Mouse (Mus musculus) MEL (cell line): ENCODE measurements around the gene Git1. TPM values are rescaled to one million over a fixed set of nuclear protein-coding genes. Genes with fewer than 3 reads are reported as not detected.

Experiments
- DNase-seq: peaks from one replicate; pipeline ENCODE4 v3.0.0; 2011; ENCODE audit warnings: low read depth, low spot score
- H3K27ac ChIP-seq: 2 replicates; pipeline ENCODE4 v1.5.1; 2012; ENCODE audit warnings: low read depth, mild to moderate bottlenecking, control low read depth, low read length, moderate library complexity; ENCODE audit not compliant: control insufficient read depth
- H3K27me3 ChIP-seq, 2 experiments: fragments of 150-350 bp in 1 of 2; sonication (generic) in 1 of 2; 2 replicates each; pipeline ENCODE4 v1.6.1; 2012; ENCODE audit warnings: low read length in 2 of 2, mild to moderate bottlenecking in 2 of 2, improper control_type of control experiment in 1 of 2, moderate library complexity in 1 of 2; ENCODE audit not compliant: insufficient read depth in 2 of 2, control insufficient read depth in 1 of 2
- H3K36me3 ChIP-seq, 2 experiments: 2 replicates each; pipeline ENCODE4 v1.6.1; 2012 to 2014; ENCODE audit warnings: low read length in 2 of 2, improper control_type of control experiment in 1 of 2, inconsistent platforms in 1 of 2, mild to moderate bottlenecking in 1 of 2; ENCODE audit not compliant: insufficient read depth in 2 of 2, control insufficient read depth in 1 of 2
- H3K4me1 ChIP-seq, 2 experiments: fragments of 150-350 bp in 1 of 2; sonication (generic) in 1 of 2; 2 replicates each; pipeline ENCODE4 v1.6.1; 2012; ENCODE audit warnings: low read length in 2 of 2, improper control_type of control experiment in 1 of 2, mild to moderate bottlenecking in 1 of 2; ENCODE audit not compliant: insufficient read depth in 2 of 2, control insufficient read depth in 1 of 2
- H3K4me3 ChIP-seq, 2 experiments: fragments of 150-350 bp in 1 of 2; sonication (generic) in 1 of 2; 2 replicates each; pipeline ENCODE4 v1.5.1; 2012; ENCODE audit warnings: low read depth in 2 of 2, low read length in 2 of 2, mild to moderate bottlenecking in 2 of 2, moderate library complexity in 2 of 2, control low read depth in 1 of 2, improper control_type of control experiment in 1 of 2; ENCODE audit not compliant: control insufficient read depth in 1 of 2, insufficient read depth in 1 of 2
- H3K79me2 ChIP-seq: 2 replicates; pipeline ENCODE4 v1.6.1; 2012; ENCODE audit warnings: mild to moderate bottlenecking, low read length, moderate library complexity; ENCODE audit not compliant: control insufficient read depth, poor library complexity, insufficient read depth
- H3K9ac ChIP-seq: 2 replicates; pipeline ENCODE4 v1.6.1; 2012; ENCODE audit warnings: low read depth, mild to moderate bottlenecking, control low read depth, low read length, moderate library complexity; ENCODE audit not compliant: control insufficient read depth, poor library complexity, severe bottlenecking
- H3K9me3 ChIP-seq: fragments of 150-350 bp; sonication (generic); replicated peaks from 2 replicates; pipeline ENCODE4 v1.6.1; 2012; ENCODE audit warnings: mild to moderate bottlenecking, low read length, improper control_type of control experiment, moderate library complexity; ENCODE audit not compliant: insufficient read depth
- BHLHE40 ChIP-seq: IDR thresholded peaks from 2 replicates; pipeline ENCODE4 v1.6.1; 2012; ENCODE audit warnings: low read depth, mild to moderate bottlenecking, inconsistent platforms, low read length, improper control_type of control experiment, borderline replicate concordance
- CHD1 ChIP-seq: IDR thresholded peaks from 2 replicates; pipeline ENCODE4 v1.6.1; 2012; ENCODE audit warnings: low read depth, mild to moderate bottlenecking, inconsistent platforms, low read length, improper control_type of control experiment
- CTCF ChIP-seq, 3 experiments: IDR thresholded peaks in 2 of 3; conservative IDR thresholded peaks in 1 of 3; 2 replicates each; pipeline ENCODE4 v1.5.1; 2011 to 2012; ENCODE audit warnings: low read length in 3 of 3, low read depth in 2 of 3, mild to moderate bottlenecking in 2 of 3, improper control_type of control experiment in 1 of 3, inconsistent platforms in 1 of 3, mixed read lengths in 1 of 3, moderate library complexity in 1 of 3; ENCODE audit not compliant: control insufficient read depth in 1 of 3, insufficient read depth in 1 of 3, poor library complexity in 1 of 3, severe bottlenecking in 1 of 3
- E2F4 ChIP-seq: IDR thresholded peaks from 2 replicates; pipeline ENCODE4 v1.6.1; 2011; ENCODE audit warnings: low read depth, low read length, improper control_type of control experiment, borderline replicate concordance
- EP300 ChIP-seq, 2 experiments: IDR thresholded peaks; 2 replicates each; pipeline ENCODE4 v1.6.1; 2011; ENCODE audit warnings: improper control_type of control experiment in 2 of 2, low read length in 2 of 2, low read depth in 1 of 2, mild to moderate bottlenecking in 1 of 2
- HCFC1 ChIP-seq: IDR thresholded peaks from 2 replicates; pipeline ENCODE4 v1.6.1; 2012; ENCODE audit warnings: low read depth, mild to moderate bottlenecking, inconsistent platforms, low read length, improper control_type of control experiment, moderate library complexity
- KAT2A ChIP-seq: conservative IDR thresholded peaks from 2 replicates; pipeline ENCODE4 v1.6.1; 2012; ENCODE audit warnings: low read depth, low read length, improper control_type of control experiment, inconsistent platforms
- MAFK ChIP-seq: IDR thresholded peaks from 2 replicates; pipeline ENCODE4 v1.6.1; 2011; ENCODE audit warnings: low read depth, mild to moderate bottlenecking, low read length, improper control_type of control experiment, borderline replicate concordance
- MAX ChIP-seq: IDR thresholded peaks from 2 replicates; pipeline ENCODE4 v1.6.1; 2011; ENCODE audit warnings: low read length, improper control_type of control experiment
- MAZ ChIP-seq: IDR thresholded peaks from 2 replicates; pipeline ENCODE4 v1.6.1; 2012; ENCODE audit warnings: low read depth, mild to moderate bottlenecking, inconsistent platforms, low read length, improper control_type of control experiment
- MEF2A ChIP-seq: IDR thresholded peaks from 2 replicates; pipeline ENCODE4 v1.6.1; 2014; ENCODE audit warnings: low read depth, mild to moderate bottlenecking, inconsistent platforms, low read length, improper control_type of control experiment; ENCODE audit not compliant: poor library complexity, insufficient replicate concordance, severe bottlenecking; ENCODE audit errors: extremely low read depth
- MXI1 ChIP-seq: IDR thresholded peaks from 2 replicates; pipeline ENCODE4 v1.6.1; 2011; ENCODE audit warnings: mild to moderate bottlenecking, low read depth, low read length, improper control_type of control experiment
- MYB ChIP-seq: IDR thresholded peaks from 2 replicates; pipeline ENCODE4 v1.6.1; 2011; ENCODE audit warnings: mild to moderate bottlenecking, low read depth, low read length, improper control_type of control experiment
- MYC ChIP-seq: IDR thresholded peaks from 2 replicates; pipeline ENCODE4 v1.6.1; 2011; ENCODE audit warnings: low read depth, mild to moderate bottlenecking, low read length, improper control_type of control experiment, moderate library complexity
- NELFE ChIP-seq: IDR thresholded peaks from 2 replicates; pipeline ENCODE4 v1.6.1; 2011; ENCODE audit warnings: low read depth, low read length, improper control_type of control experiment
- POLR2AphosphoS2 ChIP-seq: IDR thresholded peaks from 2 replicates; pipeline ENCODE4 v1.6.1; 2011; ENCODE audit warnings: low read length, improper control_type of control experiment
- POLR2AphosphoS5 ChIP-seq: IDR thresholded peaks from 2 replicates; pipeline ENCODE4 v1.6.1; 2012; ENCODE audit warnings: low read depth, borderline replicate concordance, mild to moderate bottlenecking, inconsistent platforms, low read length, moderate library complexity, mixed read lengths
- RAD21 ChIP-seq: IDR thresholded peaks from 2 replicates; pipeline ENCODE4 v1.6.1; 2011; ENCODE audit warnings: mild to moderate bottlenecking, low read depth, low read length, improper control_type of control experiment
- RCOR1 ChIP-seq: IDR thresholded peaks from 2 replicates; pipeline ENCODE4 v1.6.1; 2012; ENCODE audit warnings: low read depth, mild to moderate bottlenecking, inconsistent platforms, low read length, improper control_type of control experiment
- SIN3A ChIP-seq: IDR thresholded peaks from 2 replicates; pipeline ENCODE4 v1.6.1; 2012; ENCODE audit warnings: low read length, improper control_type of control experiment, inconsistent platforms
- SMC3 ChIP-seq: IDR thresholded peaks from 2 replicates; pipeline ENCODE4 v1.6.1; 2011; ENCODE audit warnings: low read depth, low read length, improper control_type of control experiment
- TAL1 ChIP-seq: IDR thresholded peaks from 2 replicates; pipeline ENCODE4 v1.6.1; 2012; ENCODE audit warnings: mild to moderate bottlenecking, inconsistent platforms, low read length, moderate library complexity, mixed read lengths
- TBP ChIP-seq: IDR thresholded peaks from 2 replicates; pipeline ENCODE4 v1.8.0; 2011; ENCODE audit warnings: low read depth, low read length, improper control_type of control experiment
- TCF12 ChIP-seq: IDR thresholded peaks from 2 replicates; pipeline ENCODE4 v1.6.1; 2014; ENCODE audit warnings: low read depth, mild to moderate bottlenecking, inconsistent platforms, low read length, improper control_type of control experiment, moderate library complexity
- UBTF ChIP-seq: IDR thresholded peaks from 2 replicates; pipeline ENCODE4 v1.6.1; 2012; ENCODE audit warnings: low read depth, mild to moderate bottlenecking, inconsistent platforms, low read length, improper control_type of control experiment, moderate library complexity, borderline replicate concordance; ENCODE audit not compliant: insufficient read depth
- USF1 ChIP-seq: IDR thresholded peaks from 2 replicates; pipeline ENCODE4 v1.6.1; 2014; ENCODE audit warnings: low read depth, mild to moderate bottlenecking, inconsistent platforms, low read length, improper control_type of control experiment, moderate library complexity
- USF2 ChIP-seq, 2 experiments: IDR thresholded peaks; 2 replicates each; pipeline ENCODE4 v1.6.1; 2011 to 2012; ENCODE audit warnings: improper control_type of control experiment in 2 of 2, low read length in 2 of 2, borderline replicate concordance in 1 of 2, inconsistent platforms in 1 of 2, low read depth in 1 of 2, mild to moderate bottlenecking in 1 of 2; ENCODE audit not compliant: insufficient read depth in 1 of 2
- ZC3H11A ChIP-seq: IDR thresholded peaks from 2 replicates; pipeline ENCODE4 v1.6.1; 2012; ENCODE audit warnings: low read depth, mild to moderate bottlenecking, inconsistent platforms, low read length, improper control_type of control experiment
- ZMIZ1 ChIP-seq: IDR thresholded peaks from 2 replicates; pipeline ENCODE4 v1.6.1; 2012; ENCODE audit warnings: low read depth, mild to moderate bottlenecking, inconsistent platforms, low read length, improper control_type of control experiment, moderate library complexity
- polyA plus RNA-seq, 2 experiments: library from polyadenylated mRNA; stranded (reverse) in 1 of 2; unstranded in 1 of 2; fragments of >175 nt in 1 of 2; fragments of >200 nt in 1 of 2; gene quantifications; 2 replicates each; pipeline versions ENCODE4 v1.2.1 to v1.2.4; 2012; ENCODE audit warnings: low replicate concordance in 2 of 2, low read depth in 1 of 2; ENCODE audit not compliant: insufficient read length in 2 of 2, insufficient read depth in 1 of 2, missing spikeins in 1 of 2
- total RNA-seq: library from RNA; depleted of rRNA; stranded (reverse); fragments of 300-350 nt; gene quantifications from 2 replicates; pipeline ENCODE4 v1.2.3, GENCODE M21; 2012

Git1 gene
- total and polyA plus RNA-seq, 3 experiments = 33.1 to 81.4 TPM; not detected in 1

- Histone ChIP-seq H3K4me3 (peak overlapping the region; percentile 54 to 65), H3K4me1 (no peaks in the 10 kb centered on the region), H3K79me2 (no peaks in the 10 kb centered on the region), H3K9ac (peak overlapping the region; percentile 66), H3K27me3 (no peaks in the 10 kb centered on the region), H3K9me3 (no peaks in the 10 kb centered on the region), H3K36me3 (no peaks in the 10 kb centered on the region), H3K27ac (no peak overlapping the region)
- DNase-seq = peak; percentile 90
- TF ChIP-seq USF2 (IDR thresholded peaks at IDR 0.05; ENCODE audit: borderline replicate concordance in 1 of 2, insufficient read depth in 1 of 2, low read depth in 1 of 2, low read length in 2 of 2) = no peak
- no peak for TF ChIP-seq HCFC1
- peak; percentile 59 for TF ChIP-seq RAD21
- no peak for TF ChIP-seq KAT2A
- TF ChIP-seq CTCF (IDR thresholded peaks at IDR 0.05 in 2 of 3, conservative IDR thresholded peaks at IDR 0.05 in 1 of 3; ENCODE audit: control insufficient read depth in 1 of 3, insufficient read depth in 1 of 3, low read depth in 2 of 3, low read length in 3 of 3, poor library complexity in 1 of 3, severe bottlenecking in 1 of 3) = peak in 2 of 3 experiments; percentile 64 to 92; a peak in 5 of 6 replicates
- TF ChIP-seq SMC3 = peak; percentile 51; the same call in 1 of the 2 replicates
- TF ChIP-seq SIN3A = no peak
- TF ChIP-seq UBTF = 0 out of 2 replicates have a peak, but pooled peaks have one; percentile 94
Observed at GRCm38 (mm10) chr11:77467157-77467556, 26.2 kb upstream of the Git1 start.

DNA sequence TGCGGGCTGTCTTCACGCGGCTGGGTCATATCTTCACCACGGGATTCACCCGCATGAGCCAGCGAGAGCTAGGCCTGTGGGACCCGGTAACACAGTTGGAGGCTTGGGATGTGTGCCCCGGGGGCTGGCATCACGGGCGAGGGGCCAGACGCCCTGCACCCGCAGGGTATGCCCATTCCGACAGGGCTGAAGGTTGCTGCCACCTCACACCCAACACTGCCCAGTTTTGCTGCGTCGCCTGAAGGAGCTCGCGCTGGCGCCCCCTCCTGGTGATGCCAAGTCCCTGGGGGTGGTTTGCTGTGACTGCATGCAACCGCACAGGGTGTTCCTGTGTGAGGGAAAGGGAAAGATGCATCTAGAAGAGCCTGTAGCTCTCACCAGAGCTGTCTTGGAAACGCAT is 25.6 kb upstream of the Git1 start:
- Histone ChIP-seq H3K27ac (no peak overlapping the region), H3K9me3 (no peaks in the 10 kb centered on the region), H3K9ac (peak overlapping the region; percentile 66), H3K79me2 (no peaks in the 10 kb centered on the region), H3K36me3 (no peaks in the 10 kb centered on the region), H3K4me1 (no peaks in the 10 kb centered on the region), H3K27me3 (no peaks in the 10 kb centered on the region), H3K4me3 (peak overlapping the region; percentile 54 to 65)
- DNase-seq = peak; percentile 95
- no peak; the same call in 1 of the 2 replicates for TF ChIP-seq TCF12
- peak; percentile 84 for TF ChIP-seq SIN3A
- peak; percentile 51; the same call in 1 of the 2 replicates for TF ChIP-seq MAX
- no peak for TF ChIP-seq E2F4
- no peak for TF ChIP-seq UBTF
- TF ChIP-seq EP300 (IDR thresholded peaks at IDR 0.05; ENCODE audit: low read depth in 1 of 2, low read length in 2 of 2) = no peak; a peak in 1 of 4 replicates
- TF ChIP-seq NELFE = peak; percentile 33; the same call in 1 of the 2 replicates
- no peak for TF ChIP-seq CHD1
- TF ChIP-seq POLR2AphosphoS5 = no peak
- TF ChIP-seq POLR2AphosphoS2 = no peak
- peak; percentile 93 for TF ChIP-seq MAZ
- TF ChIP-seq MEF2A = no peak
- TF ChIP-seq TBP = 0 out of 2 replicates have a peak, but pooled peaks have one; percentile 50
- peak; percentile 78; the same call in 1 of the 2 replicates for TF ChIP-seq MYC
- no peak for TF ChIP-seq TAL1
- peak; percentile 99 for TF ChIP-seq SMC3
- TF ChIP-seq USF1 = no peak
- TF ChIP-seq MAFK = no peak
- TF ChIP-seq RCOR1 = 0 out of 2 replicates have a peak, but pooled peaks have one; percentile 37
- peak; percentile 84 for TF ChIP-seq ZC3H11A
- TF ChIP-seq CTCF (IDR thresholded peaks at IDR 0.05 in 2 of 3, conservative IDR thresholded peaks at IDR 0.05 in 1 of 3; ENCODE audit: control insufficient read depth in 1 of 3, insufficient read depth in 1 of 3, low read depth in 2 of 3, low read length in 3 of 3, poor library complexity in 1 of 3, severe bottlenecking in 1 of 3) = peak; percentile 95 to 100 (median 99)
- no peak for TF ChIP-seq ZMIZ1
- peak; percentile 84 for TF ChIP-seq RAD21
- TF ChIP-seq MXI1 = peak; percentile 64
- TF ChIP-seq HCFC1 = peak; percentile 57
- TF ChIP-seq BHLHE40 = no peak
- no peak for TF ChIP-seq MYB
